ENCODE assay signal across 1 mouse cellular context in genomic region chr13:51658094-51658493, GRCm38 (mm10).
TF ChIP-seq lines count a peak whose summit lies in the region.

No protein-coding gene starts in this region.

TF ChIP-seq in CH12.LX, 34 proteins besides CTCF, POLR2A, EP300 and RAD21 (continued from another document):
- no peak for TF ChIP-seq E2F4 (IDR thresholded peaks at IDR 0.05; ENCODE audit: insufficient replicate concordance, low read depth, low read length)
- no peak for TF ChIP-seq USF2 (conservative IDR thresholded peaks at IDR 0.05; ENCODE audit: low read depth, low read length)
- no peak for TF ChIP-seq NELFE (IDR thresholded peaks at IDR 0.05; ENCODE audit: low read depth, low read length)
- no peak for TF ChIP-seq USF1 (IDR thresholded peaks at IDR 0.05; ENCODE audit: low read depth, low read length)
- no peak for TF ChIP-seq MYC (IDR thresholded peaks at IDR 0.05; ENCODE audit: low read depth, low read length)
